Mouse (Mus musculus) T-helper 1 cell (primary cell): Measurements from ENCODE around the gene Acvrl1.
"Not testable (repeated sequence)": the region's sequence is repeated elsewhere in the genome, so short reads cannot be mapped to it uniquely, and the experiment has no call there.

Experiments
- in situ Hi-C: fragments of 300-600 bp; cut with MboI, MseI; formaldehyde crosslinking; loops from one replicate; pipeline ENCODE4 v1.15.1; 2025; ENCODE audit warnings: high pct_unique_total_duplicates

Acvrl1 gene

DNA sequence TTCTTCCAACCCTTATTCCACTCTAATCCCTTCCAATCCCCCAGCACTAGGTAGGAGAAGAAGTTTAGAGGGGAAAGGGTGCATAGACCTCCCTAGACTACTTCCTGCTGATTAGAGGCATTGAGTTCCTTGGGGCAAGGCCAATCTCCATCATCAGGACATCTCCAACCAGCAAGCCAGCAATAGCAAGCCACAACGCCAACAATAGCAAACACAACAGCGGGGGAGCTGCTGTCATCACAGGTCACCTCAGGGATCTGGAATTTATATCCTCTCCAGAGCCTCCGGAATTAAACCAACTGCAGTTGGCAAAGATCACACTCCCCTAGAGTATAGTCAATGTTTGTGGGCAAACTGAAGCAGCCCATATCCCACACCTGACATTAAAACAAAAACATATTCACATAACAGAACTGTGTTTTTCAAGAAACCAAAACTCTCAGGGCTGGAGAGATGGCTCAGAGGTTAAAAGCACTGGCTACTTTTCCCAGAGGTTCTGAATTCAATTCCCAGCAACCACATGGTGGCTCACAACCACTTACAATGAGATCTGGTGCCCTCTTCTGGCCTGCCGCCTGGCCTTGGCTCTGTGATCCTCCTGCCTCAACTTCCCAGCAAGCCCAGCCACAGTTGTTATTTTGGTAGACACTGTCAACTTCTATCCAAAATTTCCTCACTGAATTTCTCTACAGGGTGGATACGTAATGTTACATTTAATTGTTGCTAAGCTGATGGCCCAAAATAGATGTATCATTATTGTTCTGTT lies 20.2 kb upstream of the Acvrl1 start:
- in situ Hi-C loops, result no loop called here

DNA sequence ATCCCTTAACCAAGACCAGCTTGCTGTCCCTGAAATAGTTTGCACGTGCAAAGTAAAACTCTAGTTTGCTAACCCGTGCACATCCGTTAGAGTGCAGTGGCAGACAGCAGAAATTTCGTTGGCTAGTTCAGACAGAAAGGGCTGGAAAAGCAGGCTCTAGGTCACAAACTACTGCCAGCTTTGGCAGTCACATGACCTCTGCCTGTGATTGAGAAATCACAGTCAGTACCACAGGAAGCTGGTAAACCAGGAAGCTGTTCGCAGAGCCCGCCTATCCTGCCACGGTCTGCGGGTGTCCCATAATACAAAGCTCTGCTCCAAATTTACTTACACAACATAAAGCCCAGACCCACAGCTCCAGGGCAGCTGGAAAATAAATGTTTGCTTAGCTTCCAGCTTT lies 15.1 kb upstream of the Acvrl1 start:
- in situ Hi-C loops, result no loop called here

DNA sequence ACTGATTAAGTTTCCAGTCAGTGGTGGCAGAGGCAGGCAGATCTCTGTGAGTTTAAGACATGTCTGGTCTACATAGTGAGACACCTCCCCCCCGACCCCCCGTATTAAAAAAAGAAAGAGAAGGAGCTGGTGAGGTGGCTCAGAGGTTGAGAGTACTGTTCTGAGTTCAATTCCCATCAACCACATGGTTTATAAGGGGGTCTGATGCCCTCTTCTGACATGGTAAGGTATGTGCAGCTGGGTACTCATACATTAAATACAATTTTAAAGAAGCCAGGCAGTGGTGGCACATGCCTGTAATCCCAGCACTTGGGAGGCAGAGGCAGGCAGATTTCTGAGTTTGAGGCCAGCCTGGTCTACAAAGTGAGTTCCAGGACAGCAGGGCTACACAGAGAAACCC lies 14.5 kb upstream of the Acvrl1 start:
- in situ Hi-C loops, result not testable (repeated sequence)

DNA sequence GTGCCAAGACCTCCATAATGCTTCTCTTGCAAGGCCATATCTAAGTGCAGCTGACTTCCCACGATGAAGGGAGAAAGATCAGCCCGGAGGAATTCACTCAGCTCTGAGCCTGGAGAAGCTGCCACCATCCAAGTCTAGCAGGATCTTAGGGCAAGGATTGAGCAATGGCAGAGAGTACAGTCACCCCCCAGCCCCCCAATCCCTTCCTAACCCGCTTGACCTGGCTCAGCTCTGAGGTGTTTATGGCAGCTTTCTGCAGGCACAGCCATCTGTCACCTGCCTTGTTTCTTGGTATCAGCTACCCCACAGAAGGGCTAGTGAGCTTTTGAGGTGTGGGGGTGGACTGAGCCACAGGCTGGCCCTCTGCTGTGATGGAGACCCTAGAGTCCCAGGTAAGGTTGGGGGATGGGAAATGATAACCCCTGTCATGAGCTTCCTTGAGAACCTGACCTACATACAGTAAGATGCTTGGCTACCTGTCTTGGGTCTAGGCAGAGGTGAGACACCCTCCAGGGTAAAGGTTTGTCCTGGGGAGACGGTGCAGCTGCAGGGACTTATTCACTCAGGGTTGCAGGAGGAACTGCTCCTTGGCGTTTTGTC lies 12.7 kb upstream of the Acvrl1 start, which contains the start of gene Ankrd33:
TSS of gene Ankrd33 (plus strand) at position 245 of the 600 bp plus-strand sequence.
- in situ Hi-C loops, result no loop called here

DNA sequence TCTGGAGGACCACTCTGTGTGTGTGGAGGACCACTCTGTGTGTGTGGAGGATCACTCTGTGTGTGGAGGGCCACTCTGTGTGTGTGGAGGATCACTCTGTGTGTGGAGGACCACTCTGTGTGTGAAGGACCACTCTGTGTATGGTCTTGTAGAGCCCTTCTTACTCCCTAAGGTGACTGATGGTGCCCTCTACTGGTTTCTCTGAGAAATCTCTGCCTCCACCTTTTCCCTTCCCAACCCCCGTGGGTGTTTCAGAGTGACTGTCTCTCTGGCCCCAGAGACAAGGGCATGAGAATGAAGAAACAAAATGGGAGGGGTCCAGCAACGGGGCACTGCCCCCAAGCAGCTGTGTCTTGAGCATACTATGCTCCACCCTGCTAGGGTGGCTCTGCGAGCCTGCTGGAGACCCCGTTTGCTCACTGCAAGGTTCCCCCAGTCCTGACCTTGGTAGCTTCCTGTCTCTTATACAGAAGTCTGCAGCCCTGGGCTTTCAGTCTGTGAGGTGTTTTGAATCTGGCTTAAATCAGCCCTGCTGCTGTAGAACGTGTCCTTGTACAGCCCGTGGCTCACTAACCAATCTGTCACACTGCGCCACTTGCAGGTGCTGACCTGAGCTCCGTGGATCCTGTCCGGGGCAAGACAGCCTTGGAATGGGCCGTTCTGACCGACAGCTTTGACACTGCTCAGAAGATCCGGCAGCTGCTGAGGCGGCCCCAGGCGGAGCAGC lies 9.8 kb upstream of the Acvrl1 start:
- in situ Hi-C loops, result no loop called here

DNA sequence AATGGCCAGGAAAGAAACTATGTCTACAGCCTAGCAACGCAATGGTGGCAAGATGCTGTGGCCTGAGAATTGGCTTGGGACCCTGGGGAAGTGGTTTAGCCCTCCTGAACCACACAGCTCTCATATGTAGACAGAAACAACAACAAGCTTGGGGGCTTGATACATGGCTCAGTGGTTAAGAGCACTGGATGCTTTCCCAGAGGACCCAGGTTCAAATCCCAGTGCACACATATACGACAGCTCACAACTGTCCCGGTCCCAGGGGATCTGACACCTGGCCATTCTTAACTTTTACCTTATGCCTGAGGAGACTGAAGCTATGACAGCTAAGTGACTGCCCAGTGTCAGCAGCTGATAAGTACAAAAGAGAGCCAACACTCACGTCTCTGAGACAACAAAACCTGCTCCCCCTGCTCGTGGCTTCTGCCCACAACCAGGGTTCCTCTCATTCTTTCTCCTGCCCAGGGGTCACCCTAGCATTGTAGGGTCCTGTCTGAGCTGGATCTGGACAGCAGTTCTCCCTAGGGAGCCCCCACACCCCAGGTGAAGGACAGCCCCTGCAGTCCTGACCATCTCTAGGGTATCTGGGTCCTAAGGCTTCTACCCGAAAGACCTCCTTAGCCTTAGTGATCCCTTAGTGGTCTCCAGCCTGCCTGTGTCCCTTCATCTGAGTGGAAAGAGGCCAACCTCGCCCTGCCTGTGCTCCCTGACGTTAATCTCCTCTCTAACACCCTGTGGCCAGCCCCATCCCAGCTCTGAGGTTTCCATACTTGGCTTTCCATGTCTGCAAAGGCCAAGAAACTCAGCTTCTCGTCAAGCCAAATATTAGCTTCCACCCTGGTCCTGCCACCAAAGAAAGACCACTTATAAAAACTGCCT lies 6.7 kb upstream of the Acvrl1 start:
- in situ Hi-C loops, result loop anchor here (5.0 kb wide), 1 partner anchor 566 kb away; no protein-coding TSS in a partner anchor

DNA sequence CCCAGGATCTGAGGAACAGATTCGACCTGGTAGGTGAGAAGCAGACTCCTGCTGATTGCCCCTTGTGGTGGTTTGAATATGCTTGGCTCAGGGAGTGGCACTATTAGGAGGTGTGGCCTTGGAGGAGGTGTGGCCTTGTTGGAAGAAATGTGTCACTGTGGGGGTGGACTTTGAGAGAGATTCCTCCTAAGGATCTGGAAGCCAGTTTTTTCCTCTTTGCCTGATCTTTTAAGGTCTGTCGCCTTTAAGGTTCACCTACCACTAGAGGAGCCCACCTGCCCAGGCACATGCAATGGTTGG lies 6.1 kb upstream of the Acvrl1 start:
- in situ Hi-C loops, result loop anchor here (5.0 kb wide), 1 partner anchor 565 kb away; no protein-coding TSS in a partner anchor

DNA sequence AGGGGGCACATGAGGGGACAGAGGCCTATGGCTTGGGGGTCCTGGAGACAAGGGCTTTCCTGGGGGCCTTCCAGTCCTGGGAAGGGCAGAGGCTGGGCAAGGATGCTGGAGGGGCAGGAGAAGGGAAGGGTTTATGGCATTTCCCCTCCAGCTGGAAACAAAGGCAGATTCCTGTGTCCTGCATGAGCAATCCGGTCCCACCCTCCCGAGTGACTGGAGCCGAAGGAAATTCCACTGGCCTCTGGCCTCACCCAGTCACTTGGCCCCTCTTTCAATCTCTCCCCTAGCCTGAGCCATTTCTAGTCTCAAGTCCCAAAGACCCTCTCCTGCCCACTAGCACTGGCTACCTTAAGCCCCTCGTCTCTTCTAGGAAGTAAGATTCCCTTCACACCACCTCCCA lies 5.1 kb upstream of the Acvrl1 start:
- in situ Hi-C loops, result loop anchor here (5.0 kb wide), 1 partner anchor 564 kb away; no protein-coding TSS in a partner anchor

DNA sequence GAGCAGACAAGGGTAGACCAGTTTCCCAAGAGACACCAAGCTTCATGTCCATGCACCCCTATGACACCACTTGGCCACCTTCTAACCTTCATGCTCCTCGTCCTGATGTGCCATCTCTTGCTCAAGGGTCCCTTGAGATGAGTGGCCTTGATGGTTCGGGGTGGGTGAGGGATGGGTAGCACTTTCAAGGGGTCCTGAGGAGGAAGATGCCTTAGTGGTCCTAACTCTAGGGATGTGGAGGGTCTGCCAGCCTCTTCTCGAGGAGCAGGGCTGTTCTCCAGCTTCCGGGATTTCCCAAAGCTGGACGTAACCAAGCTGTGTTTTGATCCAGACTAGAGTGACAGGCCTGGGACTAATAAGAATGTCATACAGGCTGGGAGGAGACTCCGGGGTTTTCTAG lies 2.8 kb upstream of the Acvrl1 start:
- in situ Hi-C loops, result no loop called here

DNA sequence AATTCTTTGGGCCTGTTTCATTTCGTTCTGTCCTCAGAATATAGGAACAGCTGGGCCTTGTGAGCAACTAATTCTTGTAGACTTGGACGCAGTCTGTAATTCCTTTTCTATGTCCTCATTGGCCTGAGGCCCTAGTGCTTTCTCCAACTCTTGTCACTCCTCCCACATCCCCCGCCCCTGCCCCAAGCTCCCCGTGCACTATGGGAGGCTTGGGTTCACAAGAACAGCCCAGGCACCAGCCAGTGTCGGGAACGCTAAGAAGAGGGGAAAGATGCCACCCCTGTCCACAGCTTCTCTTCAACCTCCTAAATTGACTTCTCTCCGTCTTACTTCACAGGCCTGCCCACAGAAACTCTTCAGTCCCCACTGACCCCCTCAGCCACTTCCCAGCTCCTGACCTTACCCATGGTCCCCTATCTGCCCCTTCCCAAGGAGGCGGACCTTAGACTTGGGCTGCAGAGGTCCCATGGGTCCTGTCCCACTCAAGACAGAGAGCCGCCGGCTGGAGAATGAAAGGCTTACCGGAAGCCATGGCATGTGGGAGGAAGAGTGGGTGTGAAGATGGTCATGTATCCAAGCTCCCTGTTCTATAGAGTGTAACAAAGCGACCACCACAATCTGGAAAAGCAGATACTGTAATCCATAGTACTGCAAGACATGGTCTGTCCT lies 1.3 kb upstream of the Acvrl1 start:
- in situ Hi-C loops, result no loop called here

DNA sequence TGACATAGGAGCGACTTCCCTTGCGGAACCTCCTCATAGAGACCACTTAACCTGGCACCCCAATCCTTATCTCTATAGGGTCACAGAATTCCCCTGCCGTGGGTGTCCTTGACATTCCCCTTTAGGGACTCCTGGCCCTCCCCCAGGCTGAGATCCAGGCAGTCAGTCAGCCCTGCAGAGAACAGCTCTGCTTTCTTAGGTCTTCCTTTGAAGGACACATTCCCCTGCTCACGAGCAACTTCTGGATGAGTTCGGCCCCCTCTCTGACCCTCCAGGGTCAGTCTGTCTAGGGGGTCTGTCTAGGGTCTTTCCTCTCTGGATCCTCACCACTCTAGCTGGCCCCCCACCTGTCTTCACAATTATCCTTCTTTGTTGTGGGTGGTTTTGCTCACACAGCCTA lies 1.1 kb downstream of the Acvrl1 start:
- in situ Hi-C loops, result no loop called here

DNA sequence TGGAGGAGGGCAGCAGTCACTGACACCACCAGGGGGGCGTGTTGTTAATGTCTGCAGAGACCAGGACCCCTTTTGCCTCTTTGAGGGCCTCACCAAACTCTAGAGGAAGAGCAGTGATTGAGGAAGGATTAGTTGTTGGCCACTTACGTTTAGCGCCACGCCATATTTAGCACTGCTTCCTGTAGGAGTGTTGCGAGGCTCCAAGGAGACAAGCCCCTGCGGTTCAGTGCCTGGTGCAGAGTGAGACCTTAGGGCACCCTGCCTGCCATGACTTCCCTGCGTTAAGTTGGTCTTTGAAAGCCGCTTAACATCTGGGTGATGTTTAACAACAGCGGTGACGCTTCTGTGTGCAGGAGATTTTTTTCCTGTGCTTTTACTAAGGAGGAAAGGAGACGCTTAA lies 3.2 kb downstream of the Acvrl1 start:
- in situ Hi-C loops, result no loop called here

DNA sequence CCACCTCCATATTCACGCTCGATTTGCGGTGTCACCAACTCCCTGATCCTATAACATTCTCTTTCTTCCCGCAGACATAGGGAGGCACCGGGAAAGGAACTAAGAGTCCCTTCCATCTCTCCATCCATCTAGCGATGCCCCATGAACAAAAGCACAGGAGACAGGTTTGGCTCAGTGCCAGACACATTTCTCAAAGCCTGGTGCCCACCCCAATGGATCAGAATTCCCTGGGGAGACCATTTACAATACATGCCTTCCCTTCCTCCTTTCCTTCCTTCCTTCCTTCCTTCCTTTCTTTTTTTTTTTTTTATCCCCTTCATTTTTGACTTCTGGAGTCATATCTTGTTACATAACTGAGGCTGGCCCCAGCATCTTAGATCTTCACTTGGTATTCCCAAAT lies 3.7 kb downstream of the Acvrl1 start:
- in situ Hi-C loops, result no loop called here

DNA sequence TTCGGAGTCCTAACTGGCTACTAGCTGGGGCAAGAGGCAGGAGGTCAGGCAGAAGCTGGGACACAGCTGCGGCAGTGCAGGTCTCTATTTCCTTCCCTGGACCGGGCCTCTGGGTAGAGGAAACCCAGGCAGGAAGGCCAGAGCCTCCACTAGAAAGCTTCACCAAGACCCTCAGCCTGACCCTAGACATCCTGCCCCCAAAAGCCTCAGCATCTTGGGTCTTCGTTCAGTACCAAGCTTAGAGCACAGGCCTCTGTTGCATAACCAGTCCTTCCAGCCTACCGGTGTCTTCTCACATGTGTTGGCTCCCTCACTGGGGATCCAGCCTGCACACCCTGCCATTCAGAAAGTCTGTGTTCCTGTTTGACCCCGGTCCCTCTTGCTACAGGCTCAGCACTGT lies 4.4 kb downstream of the Acvrl1 start:
- in situ Hi-C loops, result no loop called here

DNA sequence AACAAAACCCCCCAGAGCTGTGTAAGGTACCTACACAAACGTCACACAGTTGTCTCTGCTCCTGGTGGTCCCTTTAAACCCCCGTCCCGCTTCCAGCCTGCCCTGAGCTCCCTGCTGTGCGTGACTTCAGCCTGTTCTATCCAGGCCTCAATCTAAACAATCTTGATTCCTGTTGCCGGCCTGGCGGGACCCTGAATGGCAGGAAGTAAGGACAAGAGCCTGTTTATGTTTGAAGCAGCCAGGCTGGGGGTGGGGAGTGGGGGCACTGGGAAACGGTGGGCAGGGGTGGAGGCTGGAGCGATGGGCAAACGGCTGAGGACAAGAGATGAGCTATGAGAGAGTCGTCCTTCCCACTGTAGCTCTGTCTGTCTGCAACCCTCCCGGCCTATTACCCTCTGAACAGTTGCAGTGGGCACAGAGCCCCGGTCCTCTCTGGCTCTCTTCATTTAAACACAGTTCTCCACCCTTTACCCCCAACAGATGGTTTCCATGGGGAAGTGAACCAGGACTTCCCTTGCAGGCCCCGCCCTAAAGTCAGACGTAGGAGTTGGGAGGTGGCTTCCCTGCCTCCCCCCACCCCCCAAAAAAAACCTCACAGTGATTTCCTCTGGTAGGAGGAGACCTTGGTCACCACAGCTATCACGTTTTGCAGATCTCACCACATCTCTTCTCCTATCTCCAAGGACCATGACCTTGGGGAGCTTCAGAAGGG lies 5.8 kb downstream of the Acvrl1 start:
- in situ Hi-C loops, result no loop called here

DNA sequence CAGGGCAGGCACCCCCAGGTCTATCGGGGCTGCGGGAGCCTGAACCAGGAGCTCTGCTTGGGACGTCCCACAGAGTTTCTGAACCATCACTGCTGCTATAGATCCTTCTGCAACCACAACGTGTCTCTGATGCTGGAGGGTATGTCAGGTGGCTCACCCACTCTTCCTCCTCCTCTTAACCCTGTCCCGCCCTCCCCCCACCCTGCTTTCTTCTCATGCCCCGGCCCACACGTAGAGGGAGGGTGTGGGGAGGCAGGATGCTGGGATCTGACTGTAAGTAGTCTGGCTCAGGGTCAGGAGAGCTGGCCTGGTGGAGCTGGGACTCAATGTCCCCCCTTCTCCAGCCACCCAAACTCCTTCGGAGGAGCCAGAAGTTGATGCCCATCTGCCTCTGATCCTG lies 7.1 kb downstream of the Acvrl1 start:
- in situ Hi-C loops, result no loop called here

DNA sequence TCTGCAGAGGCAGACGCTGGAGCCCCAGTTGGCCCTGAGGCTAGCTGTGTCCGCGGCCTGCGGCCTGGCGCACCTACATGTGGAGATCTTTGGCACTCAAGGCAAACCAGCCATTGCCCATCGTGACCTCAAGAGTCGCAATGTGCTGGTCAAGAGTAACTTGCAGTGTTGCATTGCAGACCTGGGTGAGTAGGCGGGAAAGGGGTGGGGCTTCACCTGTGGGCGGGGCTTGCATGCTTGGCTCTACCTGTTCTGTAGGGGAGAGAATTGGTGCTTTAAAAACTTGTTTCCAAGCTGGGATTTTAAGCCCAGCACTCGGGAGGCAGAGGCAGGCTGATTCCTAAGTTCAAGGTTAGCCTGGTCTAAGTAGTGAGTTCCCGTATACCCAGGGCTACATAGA lies 9.1 kb downstream of the Acvrl1 start:
- in situ Hi-C loops, result no loop called here

DNA sequence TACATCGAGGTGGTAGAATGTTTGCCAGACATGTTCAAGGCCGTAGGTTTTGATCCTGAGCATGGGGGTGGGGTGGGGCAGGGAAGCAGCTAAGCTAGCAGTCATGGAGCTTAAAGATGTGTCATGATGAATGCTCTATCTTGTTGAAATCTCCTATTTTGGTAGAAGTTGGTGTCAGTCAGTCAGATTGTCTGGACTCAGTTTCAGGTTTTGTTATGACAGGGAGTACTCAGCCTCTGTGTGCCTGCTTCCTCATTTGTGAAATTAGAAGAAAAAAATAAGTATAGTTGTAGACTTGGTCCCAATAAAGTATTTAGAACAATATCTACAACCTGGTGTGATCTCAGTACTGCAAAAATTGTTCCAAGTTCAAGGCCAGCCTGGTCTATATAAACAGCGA lies 10.4 kb downstream of the Acvrl1 start:
- in situ Hi-C loops, result no loop called here

DNA sequence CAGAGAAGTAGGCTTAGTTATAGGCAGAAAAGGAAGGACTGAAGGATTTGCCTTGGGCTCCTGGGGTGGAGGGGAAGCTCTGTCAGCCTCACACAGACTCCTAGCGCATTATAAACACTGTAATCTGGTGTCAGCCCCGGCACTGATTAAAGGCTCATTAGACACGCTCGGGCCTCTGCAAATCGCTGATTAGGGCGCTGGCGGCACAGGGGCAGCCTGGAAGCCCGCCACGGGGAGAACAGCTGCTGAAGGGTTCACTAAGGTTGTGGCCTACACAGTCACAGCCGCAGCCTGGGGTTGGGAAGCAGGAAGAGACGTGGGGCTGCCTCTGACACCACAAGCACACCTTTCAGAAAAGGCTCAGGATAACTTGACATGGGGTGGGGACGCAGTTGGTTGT lies 11.6 kb downstream of the Acvrl1 start:
- in situ Hi-C loops, result no loop called here

DNA sequence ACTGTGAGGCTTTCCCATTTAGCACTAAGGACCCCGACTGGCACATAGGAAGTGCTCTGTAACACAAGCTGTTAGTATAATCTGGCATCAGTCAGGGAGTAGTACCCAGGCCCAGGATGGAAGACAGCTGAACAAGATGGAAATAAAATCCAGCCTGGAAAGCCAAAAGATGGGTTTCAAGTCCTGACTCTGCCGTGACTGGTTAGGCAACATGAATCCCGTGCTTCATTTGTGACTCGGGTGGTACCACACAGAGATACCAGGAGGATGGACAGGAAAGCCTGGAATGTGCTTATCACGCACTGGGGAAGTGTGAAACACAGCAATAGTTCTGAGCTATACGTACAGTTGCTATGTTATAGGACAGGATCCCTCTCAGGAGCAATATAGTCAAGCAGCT lies 12.3 kb downstream of the Acvrl1 start:
- in situ Hi-C loops, result no loop called here

DNA sequence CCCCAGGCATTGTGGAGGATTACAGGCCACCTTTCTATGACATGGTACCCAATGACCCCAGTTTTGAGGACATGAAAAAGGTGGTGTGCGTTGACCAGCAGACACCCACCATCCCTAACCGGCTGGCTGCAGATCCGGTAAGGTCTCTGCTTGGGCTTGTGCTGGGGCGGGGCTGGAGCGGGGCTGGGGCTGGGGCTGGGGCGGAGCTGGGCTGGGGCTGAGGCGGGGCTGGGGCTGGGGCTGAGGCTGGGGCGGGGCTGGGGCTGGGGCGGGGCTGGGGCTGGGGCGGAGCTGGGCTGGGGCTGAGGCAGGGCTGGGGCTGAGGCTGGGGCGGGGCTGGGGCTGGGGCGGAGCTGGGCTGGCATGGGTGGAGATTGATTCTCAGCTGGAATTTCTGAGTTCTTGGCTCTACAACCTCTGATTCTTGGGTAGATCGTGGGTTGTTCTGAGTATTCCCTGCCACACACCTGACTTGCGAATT lies 12.8 kb downstream of the Acvrl1 start:
- in situ Hi-C loops, result no loop called here
